Mouse (Mus musculus) olfactory bulb, adult 2 months (tissue): ENCODE results near the gene Npvf. TPM values are rescaled to one million over a fixed set of nuclear protein-coding genes. Genes with fewer than 3 reads are reported as not detected.

ENCODE experiments used
- H3K27ac ChIP-seq: fragments of 200-500 bp; 2 replicates; pipeline ENCODE4 v1.5.1; 2012; ENCODE audit warnings: low read depth, low read length; ENCODE audit not compliant: insufficient read depth
- H3K4me1 ChIP-seq: fragments of 200-500 bp; 2 replicates; pipeline ENCODE4 v1.6.1; 2012; ENCODE audit warnings: low read length; ENCODE audit not compliant: control insufficient read depth, insufficient read depth
- H3K4me3 ChIP-seq: fragments of 200-500 bp; 2 replicates; pipeline ENCODE4 v1.5.1; 2012; ENCODE audit warnings: mild to moderate bottlenecking, low read depth, low read length, moderate library complexity; ENCODE audit not compliant: insufficient read depth
- CTCF ChIP-seq: fragments of 200-500 bp; IDR thresholded peaks from 2 replicates; pipeline ENCODE4 v1.5.1; 2012; ENCODE audit warnings: low read depth, mild to moderate bottlenecking, low read length, moderate library complexity; ENCODE audit not compliant: insufficient read depth
- POLR2A ChIP-seq: fragments of 200-500 bp; IDR thresholded peaks from 2 replicates; pipeline ENCODE4 v1.6.1; 2012; ENCODE audit warnings: mild to moderate bottlenecking, low read depth, low read length, moderate library complexity; ENCODE audit not compliant: insufficient read depth
- WGBS: fragments of 180-500 bp; shearing (Covaris S2); methylation state at CpG from one replicate; pipeline ENCODE4 v1.1.7; 2018; 5-methylcytosine and 5-hydroxymethylcytosine counted together
- polyA plus RNA-seq: library from polyadenylated mRNA; stranded (reverse); fragments of >200 nt; gene quantifications from 2 replicates; pipeline ENCODE4 v1.2.4, GENCODE M21; 2012; ENCODE audit warnings: low replicate concordance; ENCODE audit not compliant: missing spikeins, insufficient read depth, insufficient read length

Npvf gene
- polyA plus RNA-seq, 1 experiment = not detected

DNA sequence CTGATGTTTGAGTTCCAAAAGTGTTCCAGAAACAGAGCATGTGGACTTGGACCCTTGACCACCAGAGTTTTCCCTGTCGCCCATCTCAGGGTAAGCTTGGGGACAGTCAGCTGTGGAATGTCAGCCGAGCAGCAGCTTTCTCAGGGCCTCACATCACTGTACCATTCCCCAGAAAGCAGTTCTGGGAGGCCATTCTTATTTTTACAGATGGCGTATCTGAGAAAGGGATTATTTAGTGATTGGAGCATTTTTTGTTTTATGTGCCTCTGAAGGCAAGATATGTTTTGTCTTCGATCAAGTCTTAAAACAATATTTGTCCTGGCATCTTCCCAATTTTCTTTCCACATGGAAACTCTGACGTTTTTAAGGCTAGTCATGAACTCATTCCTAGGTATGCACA is 12.7 kb upstream of the Npvf start:
- 85% methylated on average over 5 of the region's 5 CpGs for WGBS
- TF ChIP-seq POLR2A (no peak), CTCF (no peak)
- no peak overlapping the region for H3K4me3 ChIP-seq
- no peak overlapping the region for H3K27ac ChIP-seq
- H3K4me1 ChIP-seq = no peaks in the 10 kb centered on the region

DNA sequence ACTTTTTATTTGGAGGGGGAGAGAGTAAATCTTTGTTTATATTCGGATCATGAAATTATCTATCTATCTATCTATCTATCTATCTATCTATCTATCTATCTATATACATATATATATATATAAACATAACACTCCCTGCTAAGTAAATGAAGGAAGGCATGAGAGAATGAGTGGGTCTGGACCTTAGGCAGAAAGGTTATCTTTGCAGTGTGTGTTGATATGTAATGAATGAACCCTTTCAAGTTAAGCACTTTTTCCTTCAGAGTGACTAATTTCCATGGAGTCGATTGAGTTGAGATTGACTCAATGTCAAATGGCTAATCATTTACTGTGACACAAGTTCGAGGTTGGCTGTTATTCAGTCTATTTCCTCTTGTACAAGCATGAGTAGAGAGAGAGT is 10.8 kb upstream of the Npvf start:
- no peak overlapping the region for H3K4me3 ChIP-seq
- no peaks in the 10 kb centered on the region for H3K4me1 ChIP-seq
- H3K27ac ChIP-seq = no peak overlapping the region
- WGBS = 83% methylated on average over 3 of the region's 3 CpGs
- TF ChIP-seq POLR2A (no peak), CTCF (no peak)

DNA sequence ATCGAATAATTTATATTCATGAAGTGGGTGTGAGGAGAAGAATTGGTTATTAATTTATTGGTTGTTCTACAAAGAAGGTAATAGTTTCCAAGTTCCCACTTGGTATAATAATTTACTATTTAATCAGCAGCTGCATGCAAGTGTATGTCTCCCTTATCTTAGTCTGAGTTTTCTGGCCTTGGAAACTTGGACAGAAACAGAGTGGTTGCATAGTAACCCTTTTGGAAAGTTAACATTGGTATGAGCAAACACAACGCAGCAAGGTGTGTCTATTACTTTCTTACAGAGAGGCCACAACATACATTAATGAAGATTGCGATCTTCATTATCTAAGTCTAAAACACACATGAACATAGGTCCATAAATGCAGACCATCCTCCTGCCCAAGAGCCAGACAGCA is 10.0 kb upstream of the Npvf start:
- Histone ChIP-seq H3K27ac (no peak overlapping the region), H3K4me1 (no peaks in the 10 kb centered on the region), H3K4me3 (no peak overlapping the region)
- WGBS = 98% methylated on average over 3 of the region's 3 CpGs
- TF ChIP-seq CTCF = no peak
- no peak for TF ChIP-seq POLR2A

DNA sequence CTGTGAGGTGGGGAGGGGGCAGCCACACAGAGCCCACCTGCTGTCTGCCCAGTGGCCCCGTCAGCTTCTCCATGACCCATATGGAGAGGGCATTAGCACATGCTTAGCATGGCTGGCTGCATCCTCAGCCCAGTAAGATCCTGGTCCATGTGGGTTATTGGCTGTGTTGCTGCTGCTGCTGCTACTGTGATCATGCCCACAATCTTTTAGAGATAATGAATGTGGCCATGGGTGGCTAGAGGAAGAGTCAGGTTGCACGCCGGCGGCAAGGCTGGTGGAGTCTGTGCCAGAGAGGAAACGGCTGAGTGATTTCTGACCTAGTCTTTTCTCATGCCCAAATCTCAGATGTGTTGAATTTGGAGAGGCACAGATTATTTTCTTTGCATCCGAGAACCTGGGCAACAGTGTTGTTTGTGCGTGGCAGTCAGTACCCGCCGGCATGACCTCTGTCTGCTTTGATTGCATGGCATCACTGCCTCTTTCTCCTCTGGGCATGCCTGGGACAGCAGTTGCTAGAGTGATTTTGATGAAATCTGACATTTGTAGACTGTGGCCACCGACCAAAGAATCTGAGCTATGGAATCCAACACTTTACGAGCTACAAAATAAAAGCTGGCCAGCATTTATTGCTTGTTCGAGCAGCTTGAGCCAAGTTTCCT is 8.8 kb upstream of the Npvf start:
- H3K4me1 ChIP-seq = no peaks in the 10 kb centered on the region
- H3K4me3 ChIP-seq = no peak overlapping the region
- H3K27ac ChIP-seq = no peak overlapping the region
- TF ChIP-seq POLR2A = no peak
- no peak for TF ChIP-seq CTCF
- WGBS = 83% methylated on average over 12 of the region's 12 CpGs

DNA sequence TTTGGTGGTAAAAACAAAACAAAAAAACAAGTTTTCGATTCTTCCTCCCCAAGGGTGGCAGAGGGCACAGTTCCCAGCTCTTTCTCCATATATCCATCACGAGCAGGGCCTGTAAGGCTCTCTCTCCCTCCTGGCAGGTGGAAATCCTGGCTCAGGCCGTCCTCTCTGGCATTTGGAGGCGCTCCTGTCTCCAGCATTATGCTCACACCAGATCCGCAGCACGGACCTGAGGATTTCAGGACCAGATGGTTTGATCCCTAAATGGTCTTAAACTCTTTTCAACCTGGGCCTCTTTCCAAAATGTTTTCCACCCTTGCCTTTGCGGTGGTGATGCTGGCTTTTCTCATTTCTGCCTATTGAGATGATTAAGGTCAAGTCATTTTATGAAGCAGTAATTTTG is 7.5 kb upstream of the Npvf start:
- Histone ChIP-seq H3K27ac (no peak overlapping the region), H3K4me1 (no peaks in the 10 kb centered on the region), H3K4me3 (no peak overlapping the region)
- TF ChIP-seq CTCF = no peak
- no peak for TF ChIP-seq POLR2A
- 81% methylated on average over 7 of the region's 7 CpGs for WGBS

DNA sequence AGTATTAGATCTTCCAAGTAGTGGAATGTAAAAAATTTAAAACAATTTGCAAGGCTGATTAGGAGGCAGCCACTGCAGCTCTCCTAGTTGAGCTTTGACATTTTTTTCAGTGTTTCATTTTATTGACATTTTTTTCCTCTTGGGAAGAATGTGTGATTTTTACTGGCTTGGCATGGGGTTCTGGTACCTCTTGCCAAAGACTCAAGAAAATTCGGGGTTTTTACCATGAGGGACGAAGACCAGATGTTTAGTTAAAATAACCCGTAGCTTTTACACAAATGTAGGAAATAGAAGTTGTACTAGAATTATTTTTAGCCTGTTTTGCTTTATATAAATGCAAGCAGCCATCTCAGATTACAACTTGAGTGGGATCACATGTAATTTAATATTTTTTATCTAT is 4.2 kb upstream of the Npvf start:
- no peak overlapping the region for H3K27ac ChIP-seq
- WGBS = 40% methylated on average over 3 of the region's 3 CpGs
- TF ChIP-seq POLR2A (no peak), CTCF (no peak)
- no peak overlapping the region for H3K4me3 ChIP-seq
- no peaks in the 10 kb centered on the region for H3K4me1 ChIP-seq

DNA sequence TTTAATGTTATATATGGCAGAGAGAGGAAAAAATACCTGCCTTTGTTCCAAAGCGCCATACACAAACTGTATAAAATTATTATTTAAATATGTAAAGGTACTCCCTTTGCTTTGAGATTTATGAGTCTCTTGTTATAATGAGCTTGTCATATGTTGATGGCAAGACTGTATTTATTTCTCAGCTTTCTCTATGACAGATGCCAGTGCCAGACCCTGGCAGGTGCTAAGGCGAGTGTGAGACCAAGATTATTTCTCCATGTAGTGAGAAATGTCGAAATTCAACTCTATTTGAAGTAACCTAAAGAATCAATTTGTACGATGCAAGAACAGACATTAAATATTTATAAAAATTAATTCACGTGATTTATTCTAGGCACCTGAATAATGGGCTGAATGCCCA is 3.8 kb upstream of the Npvf start:
- no peak overlapping the region for H3K27ac ChIP-seq
- no peak for TF ChIP-seq POLR2A
- H3K4me3 ChIP-seq = no peak overlapping the region
- no peaks in the 10 kb centered on the region for H3K4me1 ChIP-seq
- WGBS = 90% methylated on average over 5 of the region's 5 CpGs

DNA sequence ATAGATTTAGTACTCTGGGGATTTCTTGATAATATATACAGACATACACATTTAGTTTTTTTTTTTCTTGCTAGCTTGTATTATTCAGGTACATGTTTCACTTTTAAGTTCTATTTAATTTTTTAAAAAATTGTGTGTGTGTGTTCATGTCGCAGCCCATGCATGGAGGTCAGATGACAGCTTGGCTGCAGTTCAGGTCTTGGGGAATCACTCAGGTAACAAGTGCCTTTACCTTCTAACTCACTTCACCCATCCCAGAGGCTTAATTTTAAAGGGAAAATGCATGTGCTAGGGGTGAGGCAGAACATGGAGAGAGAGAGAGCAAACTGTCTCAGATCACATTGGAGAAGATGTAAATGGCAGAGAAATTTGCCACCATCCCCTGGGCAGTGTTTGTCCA is 2.2 kb upstream of the Npvf start:
- H3K27ac ChIP-seq = no peak overlapping the region
- TF ChIP-seq CTCF (no peak), POLR2A (no peak)
- H3K4me3 ChIP-seq = no peak overlapping the region
- 94% methylated on average over 1 of the region's 1 CpGs for WGBS
- H3K4me1 ChIP-seq = no peaks in the 10 kb centered on the region

DNA sequence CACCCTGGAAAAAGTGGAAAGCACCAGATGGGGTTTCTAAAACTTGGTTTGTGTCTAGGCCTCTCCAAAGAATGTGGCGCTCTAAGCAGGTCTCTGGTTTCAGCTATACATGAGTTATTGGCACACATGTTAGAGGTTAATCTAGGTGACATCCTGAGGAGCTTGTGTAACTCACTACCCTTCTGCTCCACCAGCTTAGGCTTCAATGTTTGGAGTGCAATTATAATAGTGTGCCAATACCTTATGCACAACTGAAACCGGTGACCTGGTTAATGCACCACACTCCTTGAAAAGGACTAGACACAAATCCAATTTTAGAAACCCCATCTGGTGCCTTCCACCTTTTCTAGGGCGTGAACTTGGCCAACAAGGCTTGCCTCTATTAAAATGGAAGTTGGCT is 1.7 kb upstream of the Npvf start:
- Histone ChIP-seq H3K4me1 (no peaks in the 10 kb centered on the region), H3K4me3 (no peak overlapping the region), H3K27ac (no peak overlapping the region)
- TF ChIP-seq POLR2A (no peak), CTCF (no peak)
- 92% methylated on average over 3 of the region's 3 CpGs for WGBS

DNA sequence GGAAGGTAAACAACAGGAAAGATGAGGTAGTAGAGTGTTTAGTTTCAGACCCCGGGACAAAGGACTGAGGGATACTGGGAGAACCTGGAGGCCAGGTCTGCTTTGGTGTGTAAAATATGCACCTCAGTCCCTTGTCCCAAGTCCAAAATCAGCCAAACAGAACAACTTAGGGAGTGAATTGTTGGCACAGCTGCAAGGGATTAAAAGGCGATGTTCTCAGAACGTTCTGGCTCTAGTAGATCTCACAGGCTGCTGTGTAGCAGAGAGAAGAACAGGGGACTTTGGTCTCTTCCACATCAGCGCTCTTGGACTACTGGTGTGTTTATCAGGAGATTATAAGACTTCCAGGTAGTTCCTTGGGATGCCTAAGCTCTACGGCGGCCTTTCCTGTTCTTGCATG is 6.6 kb downstream of the Npvf start:
- Histone ChIP-seq H3K4me1 (peaks cover 3% of the 10 kb centered on the region; the same call in 1 of the 2 replicates), H3K4me3 (no peak overlapping the region), H3K27ac (no peak overlapping the region)
- 82% methylated on average over 6 of the region's 6 CpGs for WGBS
- TF ChIP-seq POLR2A = no peak
- TF ChIP-seq CTCF = no peak
